Mouse (Mus musculus) cerebellum, adult (tissue): ENCODE measurements at regions not wholly inside any gene's neighbourhood (a gene's known extent, or its start where the extent isn't known, plus 50 kb on each side); places are given as distances from the start of the nearest gene placed in this dataset.

ENCODE experiments used
- ATAC-seq: cut with Nextera tagmentation; 2 replicates; pipeline ENCODE4 v1.9.2; 2017; ENCODE audit warnings: mild to moderate bottlenecking, moderate library complexity, mixed read lengths; ENCODE audit not compliant: insufficient number of reproducible peaks, low FRiP score, low TSS enrichment

DNA sequence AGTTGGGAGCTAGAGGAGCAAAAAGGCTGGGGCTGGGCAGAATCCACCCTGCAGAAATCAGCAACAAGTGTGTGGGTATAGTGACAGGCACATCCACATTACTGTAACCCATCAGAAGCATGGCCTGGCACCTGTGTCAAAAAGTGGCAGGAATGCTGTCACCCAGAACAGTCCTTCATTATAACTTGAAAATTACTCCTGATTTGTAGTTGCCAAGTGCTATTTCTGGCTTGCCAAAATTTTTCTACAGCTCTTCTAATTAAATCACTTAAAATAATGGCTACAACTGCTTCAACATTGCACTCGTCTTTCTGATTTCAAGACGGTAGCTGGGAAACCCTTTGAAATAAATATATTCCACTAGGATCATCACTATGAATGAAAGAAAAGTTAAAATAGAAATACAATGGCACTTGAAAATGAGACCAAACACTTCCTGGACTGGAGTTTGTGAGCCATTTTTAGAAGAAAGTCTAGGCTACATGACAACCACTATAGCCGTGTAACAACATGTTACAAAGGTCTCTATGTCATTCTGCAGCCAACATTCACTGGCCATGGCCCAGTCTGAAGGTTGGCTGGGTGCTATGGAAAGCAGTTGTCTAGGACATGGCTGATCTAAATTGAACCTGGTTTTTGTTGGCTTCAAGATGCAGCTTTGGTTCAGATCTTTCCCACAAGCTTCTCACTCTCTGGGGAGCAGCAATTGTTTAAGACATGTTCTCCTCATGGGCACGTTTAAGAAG is 190.6 kb upstream of the Tapt1 start:
- no peak for ATAC-seq

DNA sequence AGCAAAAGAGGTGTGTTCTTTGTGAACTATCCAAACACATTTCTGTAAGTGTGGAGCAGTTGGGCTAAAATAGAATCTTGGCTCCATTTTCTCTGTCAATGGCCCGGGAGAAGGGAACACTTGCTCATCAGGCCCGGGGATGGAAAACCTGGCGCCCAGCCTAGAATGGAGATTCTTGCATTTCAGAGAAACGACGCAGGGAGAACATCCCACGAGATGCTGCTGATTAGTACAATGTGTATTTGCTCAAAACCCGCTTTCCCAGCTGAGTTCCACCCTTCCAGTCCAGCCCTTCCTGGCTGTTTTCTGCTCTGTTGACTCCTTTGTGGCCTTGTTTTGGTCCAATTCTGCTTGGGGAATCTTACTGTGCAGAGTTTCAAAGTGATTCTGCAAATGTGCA is 188.0 kb upstream of the Tapt1 start:
- ATAC-seq, result peak; percentile 40; the same call in 1 of the 2 replicates

DNA sequence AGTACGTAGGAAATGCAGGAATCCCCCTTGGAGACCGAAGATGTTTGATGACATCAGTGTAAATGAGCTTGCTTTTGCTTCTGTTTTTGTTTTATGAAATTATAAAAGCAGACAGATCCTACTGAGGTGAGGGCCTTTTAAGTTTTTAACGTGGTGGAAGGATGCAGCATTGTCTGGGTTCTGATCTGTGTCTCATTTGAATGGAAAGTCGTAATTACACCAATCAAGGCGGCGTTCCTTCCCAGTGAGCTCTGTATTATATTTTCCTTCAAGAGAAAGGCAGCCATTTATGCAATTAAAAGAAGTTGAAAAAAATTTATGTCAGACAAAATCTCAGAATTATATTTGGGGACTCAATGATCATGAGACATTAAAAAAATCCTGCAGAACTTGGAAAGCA is 176.9 kb upstream of the Tapt1 start:
- no peak for ATAC-seq

DNA sequence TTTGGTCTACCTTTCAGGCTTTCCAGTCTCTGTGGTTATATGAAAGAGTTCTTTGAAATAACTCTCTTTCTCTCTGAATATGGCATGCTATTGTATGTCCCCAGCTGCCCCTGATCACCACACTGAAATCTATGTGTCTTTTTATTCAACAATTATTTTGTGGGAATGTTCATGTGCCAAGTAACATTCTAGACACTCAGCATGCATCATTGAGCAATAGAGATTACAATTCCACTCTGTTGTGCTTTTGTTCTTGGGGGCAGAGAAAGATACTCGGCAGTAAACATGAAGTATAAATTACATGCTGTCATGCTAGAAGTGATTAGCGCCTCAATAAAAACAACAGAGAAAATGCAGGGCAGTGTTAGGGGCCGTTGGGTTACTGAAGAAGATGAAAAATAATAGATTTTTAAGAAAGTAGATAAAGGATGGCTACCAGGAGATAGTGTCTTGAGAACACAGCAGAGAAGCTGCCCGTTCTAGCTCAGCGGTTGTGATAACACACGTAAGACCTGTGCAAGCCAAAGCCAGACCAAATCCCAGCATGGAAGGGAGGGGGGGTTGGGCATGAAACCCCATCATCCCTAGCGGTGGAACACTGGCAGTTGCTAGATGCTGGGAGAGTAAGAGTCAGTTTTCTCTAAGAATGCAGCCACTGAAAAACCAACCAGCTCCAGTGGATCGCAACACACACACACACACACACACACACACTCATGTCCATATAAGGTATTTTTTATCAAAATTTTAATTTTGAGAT is 174.3 kb upstream of the Tapt1 start:
- ATAC-seq, result no peak

DNA sequence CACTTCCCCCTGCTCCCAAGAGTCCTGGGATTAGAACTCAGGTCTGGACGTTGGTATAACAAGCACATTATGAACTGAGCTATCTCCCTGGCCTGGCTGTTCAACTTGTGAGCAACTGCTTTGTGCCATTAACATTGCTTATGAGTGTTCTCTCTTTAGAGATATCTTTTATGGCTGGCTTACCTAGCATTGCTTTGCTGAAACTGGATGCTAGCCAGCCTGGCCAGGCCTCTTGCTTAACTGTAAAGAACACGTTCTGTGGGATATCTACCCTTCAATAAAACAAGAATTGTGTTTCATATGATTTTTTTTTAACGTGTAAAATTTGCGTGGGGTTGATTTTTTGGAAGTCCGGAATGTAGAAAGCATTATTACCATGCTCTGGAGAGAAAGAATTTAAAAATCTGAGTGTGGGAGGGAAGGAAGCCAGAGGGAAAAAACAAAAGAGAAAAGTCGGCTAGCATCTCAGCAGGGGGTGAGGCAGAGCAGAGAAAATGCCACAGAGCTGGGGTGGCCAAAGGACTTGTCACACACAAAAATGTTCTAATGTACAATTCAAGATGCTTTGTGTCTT is 160.9 kb upstream of the Tapt1 start:
- no peak for ATAC-seq

DNA sequence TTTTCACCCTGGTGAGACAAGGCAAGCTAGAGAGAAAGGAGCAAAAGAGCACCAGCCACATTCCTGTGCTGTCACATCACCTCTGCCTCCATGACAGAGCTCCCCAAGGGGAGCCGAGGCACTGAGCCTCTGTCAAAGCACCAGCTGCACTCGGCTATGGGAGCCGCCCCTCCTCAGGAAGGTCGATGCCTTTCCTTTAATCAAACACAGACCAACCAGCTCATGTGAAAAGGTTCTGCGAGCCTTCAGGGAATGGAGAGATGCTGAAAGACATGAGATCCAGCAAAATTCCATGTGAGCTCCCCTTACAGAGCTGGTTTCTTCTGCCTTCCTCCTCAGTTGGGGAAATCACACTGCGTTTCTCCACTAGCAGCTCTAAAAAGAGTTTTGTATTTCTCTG is 159.8 kb upstream of the Tapt1 start:
- ATAC-seq, result no peak

DNA sequence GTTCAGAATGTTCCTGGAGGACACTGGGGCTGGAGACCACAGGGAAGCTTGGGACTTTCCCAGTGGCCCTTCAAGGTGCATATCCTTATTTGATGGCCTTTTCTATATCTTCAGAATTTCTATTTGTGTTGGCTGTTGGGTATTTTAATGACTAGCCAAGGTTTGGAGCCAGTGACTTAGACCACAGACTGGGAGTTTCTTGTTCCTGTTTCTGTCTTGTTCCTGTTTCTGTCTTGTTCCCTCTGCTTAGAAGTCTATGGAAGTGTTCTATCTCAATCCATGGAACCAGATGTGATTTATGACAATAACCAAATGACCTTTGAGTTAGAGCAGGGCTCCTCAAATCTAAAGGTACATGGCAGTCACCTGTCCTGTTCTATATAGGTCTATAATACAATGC is 156.6 kb upstream of the Tapt1 start:
- ATAC-seq, result no peak

DNA sequence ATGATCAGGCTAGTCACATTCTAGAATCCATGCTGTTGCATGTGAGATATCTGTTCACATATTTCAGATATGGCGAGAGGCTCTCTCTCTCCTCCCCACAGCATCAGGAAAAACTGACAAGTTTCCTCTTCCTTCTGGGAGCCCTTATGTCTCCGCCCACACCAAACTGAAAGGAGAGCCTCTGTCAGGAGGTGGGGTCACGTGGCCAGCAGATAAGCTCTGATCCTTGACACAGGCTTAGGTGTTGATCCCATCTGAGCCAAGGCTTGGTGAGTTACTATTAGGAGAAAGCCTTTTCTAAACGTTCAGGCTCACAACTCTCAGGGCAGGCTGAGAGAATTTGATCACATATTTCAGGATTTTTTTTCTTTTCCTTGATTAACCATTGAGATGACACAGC is 143.6 kb upstream of the Tapt1 start:
- ATAC-seq, result no peak

DNA sequence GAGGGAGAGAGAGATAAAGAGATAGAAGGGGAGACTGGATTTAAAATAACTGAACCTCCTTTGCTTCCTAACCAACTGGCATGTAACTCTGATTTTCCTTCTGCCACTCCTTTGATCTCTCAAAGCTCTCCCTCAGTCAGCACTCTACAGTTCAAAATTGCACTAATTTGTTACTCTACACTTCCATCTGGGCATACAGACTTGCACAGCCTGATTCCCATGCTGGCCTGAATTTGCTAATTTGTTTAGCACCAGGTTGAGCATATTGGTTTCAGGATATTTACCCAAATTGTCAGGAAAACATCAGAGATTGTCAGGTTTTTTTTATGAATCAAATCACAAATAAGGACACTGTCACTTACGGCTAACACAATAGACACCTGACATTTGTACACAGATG is 125.9 kb upstream of the Tapt1 start:
- no peak for ATAC-seq

DNA sequence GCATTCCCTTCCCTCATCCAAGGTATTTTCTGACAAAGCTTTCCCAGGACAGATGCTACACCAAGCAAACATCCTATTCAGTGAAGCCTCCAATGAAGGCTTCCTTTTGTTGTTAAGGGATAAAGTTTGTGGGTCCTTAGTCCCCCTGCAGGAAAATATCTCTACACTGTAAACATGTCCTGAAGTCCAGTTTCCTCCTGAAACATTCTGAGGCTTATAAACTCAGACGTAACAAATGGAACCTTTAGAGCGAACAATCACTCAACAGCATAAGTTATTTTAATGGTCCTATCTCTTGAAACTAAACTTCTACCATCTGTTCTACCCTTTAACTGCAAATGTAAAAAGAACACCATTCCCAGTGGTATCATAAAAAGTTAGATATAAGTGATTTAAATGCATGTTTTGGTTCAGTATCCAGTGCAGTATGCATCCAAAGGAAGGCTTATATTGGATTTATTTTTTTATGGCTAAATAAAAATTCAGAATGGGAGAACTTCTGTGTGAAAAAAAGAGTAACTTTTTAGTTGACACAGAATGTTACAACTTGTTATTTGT is 115.1 kb upstream of the Tapt1 start:
- no peak for ATAC-seq

DNA sequence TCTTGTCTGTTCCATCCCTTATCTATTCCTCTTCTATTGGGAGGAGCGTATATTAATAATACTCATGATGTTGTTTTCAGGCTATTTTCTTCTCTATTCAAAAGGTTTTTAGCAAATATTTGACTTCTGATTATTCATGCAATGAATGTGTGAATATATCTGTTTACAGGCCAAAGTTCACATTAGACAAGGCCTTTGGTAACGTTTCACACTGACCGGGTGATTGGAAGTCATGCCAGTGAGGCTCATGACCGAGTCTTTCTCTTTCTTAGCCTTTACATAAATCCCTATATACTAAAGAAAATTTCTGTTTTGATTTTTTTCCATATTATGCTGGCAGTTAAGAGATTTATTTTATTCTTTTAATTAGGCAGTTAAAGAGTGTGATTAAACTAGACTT is 112.2 kb upstream of the Tapt1 start:
- ATAC-seq, result no peak

DNA sequence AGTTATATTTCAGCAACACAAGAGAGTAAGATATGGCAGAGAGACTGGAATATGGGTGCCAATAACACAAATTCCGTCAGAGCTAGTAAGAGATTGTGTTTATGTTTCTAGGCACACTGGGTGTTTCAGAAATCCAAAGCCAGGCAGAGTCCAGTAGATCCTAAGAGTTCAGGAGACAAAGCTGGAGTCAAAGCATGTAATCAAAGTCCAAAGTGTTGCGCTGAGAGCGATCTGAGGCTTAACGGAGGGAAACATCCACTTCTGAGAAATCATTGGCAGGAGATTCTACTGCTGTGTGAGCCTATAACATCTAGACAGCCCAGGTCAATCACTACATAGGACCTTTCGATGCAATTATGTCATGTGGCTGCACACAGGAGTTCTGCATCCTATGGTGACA is 109.3 kb upstream of the Tapt1 start:
- no peak for ATAC-seq

DNA sequence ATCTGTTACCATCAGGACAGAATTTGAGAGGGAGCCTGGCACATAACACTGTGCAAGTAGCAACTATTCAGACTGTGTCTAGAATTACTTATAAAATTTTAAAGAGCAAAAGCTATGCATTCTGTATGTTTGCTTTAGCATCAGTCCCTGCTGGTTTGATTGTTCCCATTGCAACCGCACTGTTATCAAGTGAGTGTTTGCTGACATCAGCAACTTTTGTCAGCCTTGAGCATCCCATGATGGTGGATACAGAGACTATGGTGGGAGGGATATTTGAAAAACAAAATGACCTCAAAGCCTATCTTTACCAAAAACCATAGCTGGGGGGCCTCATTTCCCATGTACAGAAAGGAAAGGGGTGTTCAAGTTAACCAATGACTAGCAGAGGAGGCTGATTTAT is 93.2 kb upstream of the Tapt1 start:
- ATAC-seq, result no peak

DNA sequence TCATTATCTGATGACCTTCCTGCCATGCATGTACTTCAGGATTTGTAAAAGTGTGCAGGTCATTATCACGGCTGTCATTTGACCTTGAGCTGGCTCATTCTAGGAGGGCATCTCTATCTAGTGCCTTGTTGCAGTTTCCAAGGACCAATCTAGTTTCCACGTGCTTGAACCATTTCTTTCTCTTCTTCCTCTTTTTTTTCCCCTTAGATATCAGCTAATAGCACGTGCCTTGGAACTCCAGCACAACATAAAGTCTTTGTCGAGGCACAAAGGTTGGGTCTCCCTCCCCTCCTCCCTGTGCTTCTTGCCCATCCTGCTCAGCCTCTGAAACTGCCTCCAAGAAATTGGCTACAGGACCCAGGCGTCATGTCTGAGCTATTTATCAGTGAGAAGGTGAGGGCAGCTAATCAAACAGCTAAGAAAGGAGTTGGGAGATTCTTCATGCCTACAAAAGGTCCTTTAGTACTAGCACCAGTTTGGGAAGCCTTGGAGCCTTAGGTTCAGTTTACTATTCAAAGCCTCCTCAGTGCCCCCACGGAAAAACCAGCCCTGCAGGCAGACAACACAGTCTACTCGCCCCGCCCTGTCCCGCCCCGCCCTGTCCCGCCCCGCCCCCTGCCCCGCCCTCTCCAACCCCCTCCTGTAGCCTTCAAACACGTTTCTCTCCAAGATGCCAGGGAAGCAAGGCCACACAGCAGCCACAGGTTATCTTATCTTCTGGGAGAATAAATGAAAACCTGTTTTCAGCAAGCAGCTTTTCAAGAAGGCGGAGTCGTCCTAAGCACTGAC is 80.5 kb upstream of the Tapt1 start:
- ATAC-seq, result no peak

DNA sequence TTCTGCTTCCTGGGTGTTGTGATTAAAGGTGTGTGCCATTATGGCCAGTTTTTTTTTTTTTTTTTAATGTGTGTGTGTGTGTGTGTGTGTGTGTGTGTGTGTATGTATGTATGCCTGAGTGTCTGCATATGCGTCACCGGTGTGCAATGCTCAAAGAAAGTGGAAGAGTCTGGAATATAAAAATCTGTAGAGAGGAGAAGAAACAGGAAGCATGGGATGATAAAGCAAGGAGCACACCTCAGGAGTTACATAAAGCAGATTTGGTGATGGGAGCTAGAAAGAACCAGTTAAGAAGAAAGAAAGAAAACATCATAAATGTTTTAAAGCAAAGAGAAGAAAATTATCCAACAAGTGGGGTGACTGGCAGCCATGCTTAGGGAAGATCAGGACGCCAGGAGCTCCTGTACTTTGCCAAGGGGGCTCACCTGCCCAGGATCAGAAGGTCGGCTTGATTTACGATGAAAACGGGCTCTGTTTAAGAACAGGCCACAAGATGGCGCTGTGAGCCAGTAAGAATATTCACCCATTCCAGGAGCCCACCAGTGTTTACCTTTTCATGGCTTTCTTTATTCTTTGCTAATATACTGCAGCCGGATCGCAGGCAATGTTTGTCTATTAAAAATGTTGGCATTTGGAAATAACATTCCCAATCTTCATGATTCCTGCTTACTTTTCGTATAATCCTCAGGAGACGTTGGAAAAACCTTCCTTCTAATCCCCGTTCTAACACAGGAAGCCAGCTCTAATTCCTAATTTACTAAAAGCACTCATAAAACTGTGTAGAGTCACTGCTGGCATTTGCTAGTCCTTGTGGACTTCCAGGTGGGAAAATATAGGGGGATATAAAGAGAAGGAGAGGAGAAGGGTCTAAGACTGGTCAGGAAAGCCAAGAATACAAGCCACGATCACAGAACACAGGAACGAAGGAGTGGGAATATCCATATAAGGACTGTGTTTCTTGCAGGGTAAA is 77.7 kb upstream of the Tapt1 start:
- ATAC-seq, result peak; percentile 49; the same call in 1 of the 2 replicates

DNA sequence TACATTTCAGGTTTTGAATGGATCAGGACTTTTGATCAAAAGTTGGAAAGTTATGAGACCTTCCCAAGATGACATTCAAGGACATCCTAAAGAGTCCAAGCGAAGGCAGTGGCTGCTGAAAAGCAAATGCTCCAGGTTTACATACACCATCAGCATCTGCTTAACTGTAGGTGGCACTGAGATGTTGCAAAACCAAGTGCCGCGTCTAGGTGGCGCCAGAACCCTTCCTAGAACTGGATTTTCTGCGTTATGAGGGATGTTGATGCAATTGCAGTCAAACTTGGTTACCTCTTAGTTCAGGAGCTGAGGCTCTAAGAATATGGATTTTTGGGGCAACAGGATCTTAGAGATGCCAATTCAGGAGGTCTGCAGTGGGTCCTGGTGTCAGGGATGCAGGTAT is 58.0 kb upstream of the Tapt1 start:
- peak; percentile 58; the same call in 1 of the 2 replicates for ATAC-seq
